Mouse (Mus musculus) cortical plate, adult 2 months (tissue): ENCODE measurements around the gene Slc25a30.
"Not testable (repeated sequence)": the region's sequence is repeated elsewhere in the genome, so short reads cannot be mapped to it uniquely, and the experiment has no call there.

Source experiments
- CTCF ChIP-seq: fragments of 200-500 bp; IDR thresholded peaks from 2 replicates; pipeline ENCODE4 v1.5.1; 2011; ENCODE audit warnings: mild to moderate bottlenecking, control low read depth, low read length; ENCODE audit not compliant: insufficient read depth; ENCODE audit errors: extremely low read depth
- POLR2A ChIP-seq: fragments of 200-500 bp; IDR thresholded peaks from 2 replicates; pipeline ENCODE4 v1.6.1; 2011; ENCODE audit warnings: mild to moderate bottlenecking, low read length, control low read depth; ENCODE audit not compliant: insufficient read depth; ENCODE audit errors: extremely low read depth

GRCm38 (mm10) chr14:75772407-75772806 is 14.4 kb downstream of the Slc25a30 start:
- TF ChIP-seq CTCF, POLR2A: not testable (repeated sequence)
